In genomic region chr13:13328876-13329275, GRCm38 (mm10) we compare ENCODE assay signal across 9 mouse cellular contexts.
DNase-seq lines count a peak whose midpoint lies in the region; ATAC-seq lines count a peak whose summit lies in the region.
"Had no signal": no experiment of that assay in that cellular context is flagged by ENCODE, and none has a peak within 500 bp of the region (broad histone marks: within the 10 kb centered on the region; RNA-seq: fewer than 3 reads in every experiment).

No protein-coding gene starts in this region.

- H3K27me3 ChIP-seq in hindbrain, embryonic 11.5 days (ENCODE audit: control insufficient read depth, insufficient read depth, low read length): no peaks in the 10 kb centered on the region
- H3K27me3 ChIP-seq in hindbrain, embryonic 12.5 days: no peaks in the 10 kb centered on the region
- no peaks in the 10 kb centered on the region for H3K27me3 ChIP-seq in forebrain, embryonic 14.5 days (replicated peaks; ENCODE audit: control insufficient read depth, insufficient read depth, low read length)
- no peaks in the 10 kb centered on the region for H3K27me3 ChIP-seq in neural tube, embryonic 11.5 days (ENCODE audit: control insufficient read depth, insufficient read depth, low read length)
- H3K27me3 ChIP-seq: neural tube, embryonic 13.5 days had no signal

- WGBS in hindbrain, embryonic 11.5 days: 1% methylated on average over 2 of the region's 2 CpGs
- 0% methylated on average over 2 of the region's 2 CpGs for WGBS in hindbrain, embryonic 12.5 days
- 1% methylated on average over 2 of the region's 2 CpGs for WGBS in forebrain, embryonic 14.5 days
- 1% methylated on average over 2 of the region's 2 CpGs for WGBS in neural tube, embryonic 11.5 days

- no peak overlapping the region for H3K4me2 ChIP-seq in hindbrain, embryonic 11.5 days (replicated peaks; ENCODE audit: low read depth, low read length)
- H3K4me2 ChIP-seq in hindbrain, embryonic 12.5 days (replicated peaks): no peak overlapping the region
- no peak overlapping the region for H3K4me2 ChIP-seq in forebrain, embryonic 14.5 days (ENCODE audit: low read length)
- no peak overlapping the region for H3K4me2 ChIP-seq in neural tube, embryonic 11.5 days (ENCODE audit: low read depth)
- H3K4me2 ChIP-seq: neural tube, embryonic 13.5 days had no signal

- ATAC-seq in hindbrain, embryonic 11.5 days (ENCODE audit: low FRiP score): 0 out of 2 replicates have a peak, but pooled peaks have one; percentile 51
- ATAC-seq in hindbrain, embryonic 12.5 days (ENCODE audit: low FRiP score): no peak
- ATAC-seq in forebrain, embryonic 14.5 days: no peak
- ATAC-seq in neural tube, embryonic 11.5 days (ENCODE audit: insufficient read depth, low FRiP score, low TSS enrichment): no peak

- no peaks in the 10 kb centered on the region for H3K9me3 ChIP-seq in hindbrain, embryonic 11.5 days (ENCODE audit: control insufficient read depth, low read length)
- H3K9me3 ChIP-seq in hindbrain, embryonic 12.5 days (replicated peaks): no peaks in the 10 kb centered on the region
- H3K9me3 ChIP-seq in forebrain, embryonic 14.5 days (replicated peaks; ENCODE audit: control insufficient read depth, low read length): no peaks in the 10 kb centered on the region
- H3K9me3 ChIP-seq in neural tube, embryonic 11.5 days (ENCODE audit: control insufficient read depth, low read length): no peaks in the 10 kb centered on the region
- H3K9me3 ChIP-seq: neural tube, embryonic 13.5 days had no signal

- no peak overlapping the region for H3K9ac ChIP-seq in hindbrain, embryonic 11.5 days (ENCODE audit: low read depth, low read length)
- H3K9ac ChIP-seq in hindbrain, embryonic 12.5 days: no peak overlapping the region
- H3K9ac ChIP-seq in forebrain, embryonic 14.5 days (ENCODE audit: low read length): no peak overlapping the region
- no peak overlapping the region for H3K9ac ChIP-seq in neural tube, embryonic 11.5 days (ENCODE audit: low read length)
- H3K9ac ChIP-seq: neural tube, embryonic 13.5 days had no signal

- DNase-seq in hindbrain, embryonic 11.5 days (ENCODE audit: low spot score): peak; percentile 79
- peak; percentile 18 to 51 for DNase-seq in CD8-positive naive resting alpha-beta T cell, adult 2 months (ENCODE audit: low read depth in 2 of 2, low spot score in 2 of 2)
- DNase-seq in adrenal gland, adult (ENCODE audit: inconsistent age in 2 of 2, low spot score in 1 of 2): peak; percentile 45 to 87
- peak; percentile 29 for DNase-seq in forebrain, embryonic 14.5 days (ENCODE audit: low spot score)
- peak; percentile 37 to 53 for DNase-seq in left cerebral cortex, postnatal 14 days (ENCODE audit: low spot score in 2 of 2)
- DNase-seq in neural tube, embryonic 11.5 days (ENCODE audit: low spot score): peak; percentile 57
- no peak for DNase-seq in yolk sac, embryonic 10.5 days (ENCODE audit: low spot score)

- H3K36me3 ChIP-seq in hindbrain, embryonic 11.5 days (ENCODE audit: control insufficient read depth, insufficient read depth, low read length): no peaks in the 10 kb centered on the region
- no peaks in the 10 kb centered on the region for H3K36me3 ChIP-seq in hindbrain, embryonic 12.5 days
- H3K36me3 ChIP-seq in forebrain, embryonic 14.5 days (ENCODE audit: control insufficient read depth, insufficient read depth, low read length): no peaks in the 10 kb centered on the region
- H3K36me3 ChIP-seq in neural tube, embryonic 11.5 days (ENCODE audit: control insufficient read depth, insufficient read depth, low read length): no peaks in the 10 kb centered on the region
- H3K36me3 ChIP-seq: neural tube, embryonic 13.5 days had no signal

- H3K4me3 ChIP-seq in hindbrain, embryonic 11.5 days (ENCODE audit: low read depth, low read length): no peak overlapping the region
- no peak overlapping the region for H3K4me3 ChIP-seq in hindbrain, embryonic 12.5 days
- no peak overlapping the region for H3K4me3 ChIP-seq in forebrain, embryonic 14.5 days (ENCODE audit: low read depth, low read length)
- no peak overlapping the region for H3K4me3 ChIP-seq in neural tube, embryonic 11.5 days (ENCODE audit: low read depth, low read length)
- H3K4me3 ChIP-seq: neural tube, embryonic 13.5 days had no signal

- intact Hi-C loops in left cerebral cortex, postnatal 14 days (cut with DNase I): no loop called here

- H3K4me1 ChIP-seq in hindbrain, embryonic 11.5 days (replicated peaks; ENCODE audit: control insufficient read depth, insufficient read depth, low read length): no peaks in the 10 kb centered on the region
- H3K4me1 ChIP-seq in hindbrain, embryonic 12.5 days: no peaks in the 10 kb centered on the region
- no peaks in the 10 kb centered on the region for H3K4me1 ChIP-seq in forebrain, embryonic 14.5 days (ENCODE audit: control insufficient read depth, insufficient read depth, low read length)
- no peaks in the 10 kb centered on the region for H3K4me1 ChIP-seq in neural tube, embryonic 11.5 days (ENCODE audit: control insufficient read depth, insufficient read depth, low read length)
- H3K4me1 ChIP-seq: neural tube, embryonic 13.5 days had no signal

- no peak overlapping the region for H3K27ac ChIP-seq in hindbrain, embryonic 11.5 days (ENCODE audit: low read depth, low read length)
- H3K27ac ChIP-seq in hindbrain, embryonic 12.5 days: no peak overlapping the region
- no peak overlapping the region for H3K27ac ChIP-seq in forebrain, embryonic 14.5 days (ENCODE audit: low read depth, low read length)
- H3K27ac ChIP-seq in neural tube, embryonic 11.5 days (ENCODE audit: low read depth, low read length): no peak overlapping the region
- H3K27ac ChIP-seq: neural tube, embryonic 13.5 days had no signal
